Mouse (Mus musculus): Measurements from ENCODE around the gene Itgam.

GRCm38 (mm10) chr7:128057860-128058259 lies 4.6 kb upstream of the Itgam start:
- TF ChIP-seq HCFC1 (IDR thresholded peaks at IDR 0.05; ENCODE audit: borderline replicate concordance, insufficient read depth, low read length): no peak
- no peak for TF ChIP-seq ZNF384 (IDR thresholded peaks at IDR 0.05; ENCODE audit: low read depth, low read length)
- no peak for TF ChIP-seq CHD2 (IDR thresholded peaks at IDR 0.05; ENCODE audit: low read depth, low read length)
